Comparison of ENCODE assay signal across 8 mouse cellular contexts in genomic region chr10:80589879-80590854, GRCm38 (mm10). TPM values are rescaled to one million over a fixed set of nuclear protein-coding genes. Genes with fewer than 3 reads are reported as not detected.
A peak's percentile ranks its signal among the peaks of the same experiment; 100 is the strongest.
DNase-seq lines count a peak whose midpoint lies in the region; ATAC-seq lines count a peak whose summit lies in the region.

Abhd17a (minus strand) TSS chr10:80590341.

- ATAC-seq in hindbrain, embryonic 11.5 days (ENCODE audit: low FRiP score) = peak; percentile 97

- no peaks in the 10 kb centered on the region for H3K27me3 ChIP-seq in hindbrain, embryonic 11.5 days (ENCODE audit: control insufficient read depth, insufficient read depth, low read length)

- H3K4me2 ChIP-seq in hindbrain, embryonic 11.5 days (replicated peaks; ENCODE audit: low read depth, low read length) = peak within 1 kb of the TSS; percentile 96

- H3K36me3 ChIP-seq in hindbrain, embryonic 11.5 days (ENCODE audit: control insufficient read depth, insufficient read depth, low read length) = no peaks in the 10 kb centered on the region

- H3K4me3 ChIP-seq in hindbrain, embryonic 11.5 days (ENCODE audit: low read depth, low read length) = peak within 1 kb of the TSS; percentile 93

- under 1% methylated on average over 69 of the region's 73 CpGs for WGBS in hindbrain, embryonic 11.5 days

- no peaks in the 10 kb centered on the region for H3K9me3 ChIP-seq in hindbrain, embryonic 11.5 days (ENCODE audit: control insufficient read depth, low read length)

- peaks cover 4% of the 10 kb centered on the region for H3K4me1 ChIP-seq in hindbrain, embryonic 11.5 days (replicated peaks; ENCODE audit: control insufficient read depth, insufficient read depth, low read length)

- DNase-seq in Muller cell, postnatal 12 days (ENCODE audit: inconsistent ontology term) = peak; percentile 97
- DNase-seq in cerebellum, adult 9-11 months = peak; percentile 97
- peak; percentile 92 to 93 for DNase-seq in frontal cortex, adult 2 months (ENCODE audit: extremely low spot score in 1 of 2, low spot score in 1 of 2)
- peak; percentile 98 for DNase-seq in hindbrain, embryonic 11.5 days (ENCODE audit: low spot score)
- peak; percentile 91 to 93 for DNase-seq in layer of hippocampus, postnatal 10 days (ENCODE audit: low spot score in 2 of 2)
- peak; percentile 99 for DNase-seq in lung, postnatal 10 days
- DNase-seq in ovary, postnatal 36 days (ENCODE audit: low spot score) = peak; percentile 93
- DNase-seq in thymus, postnatal 25 days = peak; percentile 93

- peak within 1 kb of the TSS; percentile 87 for H3K9ac ChIP-seq in hindbrain, embryonic 11.5 days (ENCODE audit: low read depth, low read length)

- H3K27ac ChIP-seq in hindbrain, embryonic 11.5 days (ENCODE audit: low read depth, low read length) = peak within 1 kb of the TSS; percentile 56; the same call in 1 of the 2 replicates

RNA-seq across cellular contexts. Expression of gene Abhd17a, which starts in this region (rescaled TPM):
- polyA plus RNA-seq in frontal cortex, adult 2 months (2012; rRNA removed) = 253 and 271 TPM in 2 replicates
- 98.8 and 108 TPM in 2 replicates for polyA plus RNA-seq in hindbrain, embryonic 11.5 days (2014; fragmentation: Nextera tagmentation; extraction: Ambion mirVana)
- total RNA-seq in layer of hippocampus, postnatal 10 days (2021) = 100 to 1,000 TPM; 179 to 191 TPM

Comparison
In these comparisons a context has a peak if more than half of its experiments do, and no peak if none do; other contexts are left out.
1. Peak in every context shown above with its lines: DNase-seq, ATAC-seq, H3K4me3 ChIP-seq and H3K27ac ChIP-seq.